Mouse (Mus musculus) myocyte (in vitro differentiated cells): ENCODE results near the gene Dcbld2.

Experiments
- CEBPB ChIP-seq: IDR thresholded peaks from 2 replicates; pipeline ENCODE4 v1.6.1; 2011; ENCODE audit warnings: mild to moderate bottlenecking, moderate library complexity; ENCODE audit not compliant: poor library complexity, insufficient read depth, severe bottlenecking
- E2F4 ChIP-seq: IDR thresholded peaks from one replicate; pipeline ENCODE4 v1.6.1; 2011; ENCODE audit warnings: mild to moderate bottlenecking, control low read depth, moderate library complexity; ENCODE audit not compliant: insufficient read depth
- MAX ChIP-seq: IDR thresholded peaks from one replicate; pipeline ENCODE4 v1.6.1; 2011; ENCODE audit warnings: low read depth, mild to moderate bottlenecking, control low read depth
- MYOD1 ChIP-seq, 3 experiments: IDR thresholded peaks; one replicate each; pipeline ENCODE4 v1.6.1; 2011; ENCODE audit warnings: control low read depth in 2 of 3, low read depth in 2 of 3, mild to moderate bottlenecking in 2 of 3, moderate library complexity in 1 of 3; ENCODE audit not compliant: insufficient read length in 2 of 3, control insufficient read depth in 1 of 3
- MYOG ChIP-seq, 3 experiments: IDR thresholded peaks; one replicate each; pipeline ENCODE4 v1.6.1; 2011; ENCODE audit warnings: control low read depth in 2 of 3, low read depth in 2 of 3, mild to moderate bottlenecking in 2 of 3; ENCODE audit not compliant: insufficient read length in 2 of 3, control insufficient read depth in 1 of 3, insufficient read depth in 1 of 3
- POLR2A ChIP-seq: IDR thresholded peaks from one replicate; pipeline ENCODE4 v1.6.1; 2011; ENCODE audit warnings: low read depth, mild to moderate bottlenecking, control low read depth, moderate library complexity; ENCODE audit not compliant: insufficient read length
- POLR2AphosphoS2 ChIP-seq: IDR thresholded peaks from one replicate; pipeline ENCODE4 v1.6.1; 2011; ENCODE audit warnings: low read depth, control low read depth; ENCODE audit not compliant: insufficient read length
- REST ChIP-seq: IDR thresholded peaks from one replicate; pipeline ENCODE4 v1.6.1; 2011; ENCODE audit warnings: mild to moderate bottlenecking, control low read depth, moderate library complexity; ENCODE audit not compliant: insufficient read depth, insufficient read length
- SRF ChIP-seq: IDR thresholded peaks from one replicate; pipeline ENCODE4 v1.6.1; 2011; ENCODE audit warnings: low read depth; ENCODE audit not compliant: control insufficient read depth, insufficient read length
- TCF12 ChIP-seq: IDR thresholded peaks from one replicate; pipeline ENCODE4 v1.6.1; 2011; ENCODE audit warnings: mild to moderate bottlenecking, control low read depth; ENCODE audit not compliant: poor library complexity, insufficient read depth, severe bottlenecking
- TCF3 ChIP-seq: IDR thresholded peaks from one replicate; pipeline ENCODE4 v1.6.1; 2011; ENCODE audit warnings: low read depth, control low read depth; ENCODE audit not compliant: insufficient read length
- USF1 ChIP-seq: IDR thresholded peaks from one replicate; pipeline ENCODE4 v1.6.1; 2011; ENCODE audit warnings: low read depth, mild to moderate bottlenecking, control low read depth, moderate library complexity

- no peak for TF ChIP-seq POLR2A
- TF ChIP-seq MAX: no peak
- no peak for TF ChIP-seq E2F4
- TF ChIP-seq POLR2AphosphoS2: no peak
- TF ChIP-seq TCF12: no peak
- TF ChIP-seq CEBPB: no peak
- TF ChIP-seq MYOG (IDR thresholded peaks at IDR 0.05; ENCODE audit: control insufficient read depth in 1 of 3, insufficient read depth in 1 of 3, insufficient read length in 2 of 3, low read depth in 2 of 3): no peak
- TF ChIP-seq MYOD1 (IDR thresholded peaks at IDR 0.05; ENCODE audit: control insufficient read depth in 1 of 3, insufficient read length in 2 of 3, low read depth in 2 of 3): no peak
- TF ChIP-seq USF1: no peak
- TF ChIP-seq REST: no peak
- no peak for TF ChIP-seq TCF3
- TF ChIP-seq SRF: no peak
Measured at GRCm38 (mm10) chr16:58377756-58378503, 30.3 kb upstream of the Dcbld2 start.
